Mouse (Mus musculus): ENCODE results near the gene Trpc7.

- TF ChIP-seq CTCF (IDR thresholded peaks at IDR 0.05; ENCODE audit: control insufficient read depth, insufficient read depth, insufficient read length) (no peak), MYOD1 (IDR thresholded peaks at IDR 0.05; ENCODE audit: control insufficient read depth, insufficient read length, low read depth) (no peak)
Measured at GRCm38 (mm10) chr13:56805131-56805530, 90.7 kb downstream of the Trpc7 start.
